Mouse (Mus musculus) MN1 (cell line): ENCODE data around the gene Sema3g.

Experiments used
- DNase-seq: peaks from one replicate; pipeline ENCODE4 v3.0.0-alpha.2; 2016; ENCODE audit warnings: low spot score

Sema3g gene

GRCm38 (mm10) chr14:31272164-31272563 is 54.5 kb downstream of the Sema3g start:
- peak; percentile 66 for DNase-seq
